Mouse (Mus musculus): ENCODE results near the gene Ostn. TPM values are rescaled to one million over a fixed set of nuclear protein-coding genes. Genes with fewer than 3 reads are reported as not detected.
"Not testable (repeated sequence)": the region's sequence is repeated elsewhere in the genome, so short reads cannot be mapped to it uniquely, and the experiment has no call there.

Gene Ostn
- not detected in 2 replicates for polyA plus RNA-seq (2014; fragmentation: Nextera tagmentation; extraction: Ambion mirVana)

- H3K27ac ChIP-seq (ENCODE audit: low read depth, low read length); DNase-seq (ENCODE audit: low spot score); H3K9me3 ChIP-seq (ENCODE audit: control insufficient read depth, low read length); H3K27me3 ChIP-seq (ENCODE audit: control insufficient read depth, insufficient read depth, low read length); ATAC-seq (ENCODE audit: low FRiP score); H3K4me3 ChIP-seq (ENCODE audit: low read depth, low read length); H3K4me2 ChIP-seq (replicated peaks; ENCODE audit: low read depth, low read length); H3K9ac ChIP-seq (ENCODE audit: low read depth, low read length); H3K36me3 ChIP-seq (ENCODE audit: control insufficient read depth, insufficient read depth, low read length); H3K4me1 ChIP-seq (replicated peaks; ENCODE audit: control insufficient read depth, insufficient read depth, low read length): not testable (repeated sequence)
- 79% methylated on average over 4 of the region's 4 CpGs for WGBS
Observed at GRCm38 (mm10) chr16:27307189-27307588, at the start of gene Ostn. Gene Ostn (plus strand): TSS chr16:27307489.

- H3K27me3 ChIP-seq (ENCODE audit: control insufficient read depth, insufficient read depth, low read length), result no peaks in the 10 kb centered on the region
- H3K9ac ChIP-seq (ENCODE audit: low read depth, low read length), result no peak overlapping the region
- 84% methylated on average over 4 of the region's 4 CpGs for WGBS
- H3K36me3 ChIP-seq (ENCODE audit: control insufficient read depth, insufficient read depth, low read length), result no peaks in the 10 kb centered on the region
- ATAC-seq (ENCODE audit: low FRiP score) (no peak), DNase-seq (ENCODE audit: low spot score) (no peak)
- H3K4me1 ChIP-seq (replicated peaks; ENCODE audit: control insufficient read depth, insufficient read depth, low read length), result no peaks in the 10 kb centered on the region
- H3K4me3 ChIP-seq (ENCODE audit: low read depth, low read length), result no peak overlapping the region
- no peak overlapping the region for H3K4me2 ChIP-seq (replicated peaks; ENCODE audit: low read depth, low read length)
- H3K9me3 ChIP-seq (ENCODE audit: control insufficient read depth, low read length), result no peaks in the 10 kb centered on the region
- no peak overlapping the region for H3K27ac ChIP-seq (ENCODE audit: low read depth, low read length)
Observed at GRCm38 (mm10) chr16:27268748-27269147, 38.5 kb upstream of the Ostn start.

DNA sequence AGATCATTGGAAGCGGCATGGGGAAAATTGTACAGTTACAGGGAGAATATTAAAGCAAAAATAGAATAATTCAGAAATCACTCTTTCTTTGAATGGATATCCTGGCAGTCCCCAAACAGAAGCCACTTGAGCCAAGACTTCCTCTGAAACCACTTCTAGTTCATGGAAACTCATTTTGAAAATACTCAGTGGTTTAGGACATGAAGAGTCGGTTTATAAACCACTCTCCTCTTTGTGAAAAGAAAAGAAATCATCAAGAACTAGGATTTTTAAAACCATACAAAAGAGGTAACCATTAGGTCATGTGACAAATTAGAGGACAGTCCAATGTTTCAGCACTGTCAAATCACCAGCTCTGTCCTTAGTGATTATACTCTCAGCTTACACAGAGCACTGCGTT is 19.9 kb upstream of the Ostn start:
- Histone ChIP-seq H3K36me3 (ENCODE audit: control insufficient read depth, insufficient read depth, low read length) (no peaks in the 10 kb centered on the region), H3K4me2 (replicated peaks; ENCODE audit: low read depth, low read length) (no peak overlapping the region), H3K4me1 (replicated peaks; ENCODE audit: control insufficient read depth, insufficient read depth, low read length) (no peaks in the 10 kb centered on the region), H3K9ac (ENCODE audit: low read depth, low read length) (no peak overlapping the region), H3K27me3 (ENCODE audit: control insufficient read depth, insufficient read depth, low read length) (no peaks in the 10 kb centered on the region), H3K9me3 (ENCODE audit: control insufficient read depth, low read length) (no peaks in the 10 kb centered on the region), H3K27ac (ENCODE audit: low read depth, low read length) (no peak overlapping the region), H3K4me3 (ENCODE audit: low read depth, low read length) (no peak overlapping the region)
- DNase-seq (ENCODE audit: low spot score), result no peak
- no peak for ATAC-seq (ENCODE audit: low FRiP score)
- WGBS, result 86% methylated on average over 3 of the region's 3 CpGs

- H3K27me3 ChIP-seq (ENCODE audit: control insufficient read depth, insufficient read depth, low read length), result no peaks in the 10 kb centered on the region
- 89% methylated on average over 3 of the region's 3 CpGs for WGBS
Observed at GRCm38 (mm10) chr16:27296508-27296907, 10.8 kb upstream of the Ostn start.

DNA sequence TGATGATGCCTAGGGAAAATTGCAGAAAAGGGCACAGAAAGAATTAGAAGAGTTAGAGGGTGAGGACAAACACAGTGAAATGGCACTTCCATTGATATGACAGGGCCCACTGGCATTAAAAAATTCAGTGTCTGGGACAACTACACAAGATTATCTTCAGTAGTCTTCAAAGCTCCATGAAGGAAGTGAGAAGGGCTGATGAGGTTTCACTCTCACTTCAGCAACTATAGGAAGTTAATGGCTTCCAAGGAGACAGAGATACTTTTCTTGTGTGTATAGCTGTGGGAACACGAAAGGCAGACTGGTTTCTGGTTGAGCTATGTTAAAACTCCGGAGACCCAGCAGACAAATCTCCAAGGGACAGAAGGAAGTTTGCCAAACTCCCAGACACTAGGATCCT is 10.4 kb upstream of the Ostn start:
- DNase-seq (ENCODE audit: low spot score) (no peak), ATAC-seq (ENCODE audit: low FRiP score) (no peak)
- no peak overlapping the region for H3K4me3 ChIP-seq (ENCODE audit: low read depth, low read length)
- H3K27ac ChIP-seq (ENCODE audit: low read depth, low read length), result no peak overlapping the region
- no peaks in the 10 kb centered on the region for H3K9me3 ChIP-seq (ENCODE audit: control insufficient read depth, low read length)
- H3K9ac ChIP-seq (ENCODE audit: low read depth, low read length), result no peak overlapping the region
- 83% methylated on average over 2 of the region's 2 CpGs for WGBS
- no peaks in the 10 kb centered on the region for H3K27me3 ChIP-seq (ENCODE audit: control insufficient read depth, insufficient read depth, low read length)
- no peak overlapping the region for H3K4me2 ChIP-seq (replicated peaks; ENCODE audit: low read depth, low read length)
- H3K4me1 ChIP-seq (replicated peaks; ENCODE audit: control insufficient read depth, insufficient read depth, low read length), result no peaks in the 10 kb centered on the region
- no peaks in the 10 kb centered on the region for H3K36me3 ChIP-seq (ENCODE audit: control insufficient read depth, insufficient read depth, low read length)

More at GRCm38 (mm10) chr16:27296508-27296907, 10.8 kb upstream of the Ostn start:
- no peaks in the 10 kb centered on the region for H3K4me1 ChIP-seq (replicated peaks; ENCODE audit: control insufficient read depth, insufficient read depth, low read length)
- H3K4me2 ChIP-seq (replicated peaks; ENCODE audit: low read depth, low read length), result no peak overlapping the region
- H3K4me3 ChIP-seq (ENCODE audit: low read depth, low read length), result no peak overlapping the region
- H3K27ac ChIP-seq (ENCODE audit: low read depth, low read length), result no peak overlapping the region
- H3K9ac ChIP-seq (ENCODE audit: low read depth, low read length), result no peak overlapping the region
- no peak for ATAC-seq (ENCODE audit: low FRiP score)
- DNase-seq (ENCODE audit: low spot score), result no peak
- no peaks in the 10 kb centered on the region for H3K9me3 ChIP-seq (ENCODE audit: control insufficient read depth, low read length)
- H3K36me3 ChIP-seq (ENCODE audit: control insufficient read depth, insufficient read depth, low read length), result no peaks in the 10 kb centered on the region

GRCm38 (mm10) chr16:27319099-27319498 is 11.8 kb downstream of the Ostn start:
- H3K36me3 ChIP-seq (ENCODE audit: control insufficient read depth, insufficient read depth, low read length), result no peaks in the 10 kb centered on the region
- H3K4me2 ChIP-seq (replicated peaks; ENCODE audit: low read depth, low read length), result no peak overlapping the region
- no peaks in the 10 kb centered on the region for H3K4me1 ChIP-seq (replicated peaks; ENCODE audit: control insufficient read depth, insufficient read depth, low read length)
- DNase-seq (ENCODE audit: low spot score) (no peak), ATAC-seq (ENCODE audit: low FRiP score) (no peak)
- H3K27me3 ChIP-seq (ENCODE audit: control insufficient read depth, insufficient read depth, low read length), result no peaks in the 10 kb centered on the region
- H3K27ac ChIP-seq (ENCODE audit: low read depth, low read length), result no peak overlapping the region
- no peaks in the 10 kb centered on the region for H3K9me3 ChIP-seq (ENCODE audit: control insufficient read depth, low read length)
- WGBS, result 90% methylated on average over 1 of the region's 1 CpGs
- H3K4me3 ChIP-seq (ENCODE audit: low read depth, low read length), result no peak overlapping the region
- no peak overlapping the region for H3K9ac ChIP-seq (ENCODE audit: low read depth, low read length)

GRCm38 (mm10) chr16:27322047-27322446 is 14.8 kb downstream of the Ostn start:
- DNase-seq (ENCODE audit: low spot score), result no peak
- Histone ChIP-seq H3K9ac (ENCODE audit: low read depth, low read length) (no peak overlapping the region), H3K4me2 (replicated peaks; ENCODE audit: low read depth, low read length) (no peak overlapping the region), H3K4me1 (replicated peaks; ENCODE audit: control insufficient read depth, insufficient read depth, low read length) (no peaks in the 10 kb centered on the region), H3K9me3 (ENCODE audit: control insufficient read depth, low read length) (no peaks in the 10 kb centered on the region), H3K27ac (ENCODE audit: low read depth, low read length) (no peak overlapping the region), H3K27me3 (ENCODE audit: control insufficient read depth, insufficient read depth, low read length) (no peaks in the 10 kb centered on the region), H3K36me3 (ENCODE audit: control insufficient read depth, insufficient read depth, low read length) (no peaks in the 10 kb centered on the region), H3K4me3 (ENCODE audit: low read depth, low read length) (no peak overlapping the region)
- ATAC-seq (ENCODE audit: low FRiP score), result no peak

DNA sequence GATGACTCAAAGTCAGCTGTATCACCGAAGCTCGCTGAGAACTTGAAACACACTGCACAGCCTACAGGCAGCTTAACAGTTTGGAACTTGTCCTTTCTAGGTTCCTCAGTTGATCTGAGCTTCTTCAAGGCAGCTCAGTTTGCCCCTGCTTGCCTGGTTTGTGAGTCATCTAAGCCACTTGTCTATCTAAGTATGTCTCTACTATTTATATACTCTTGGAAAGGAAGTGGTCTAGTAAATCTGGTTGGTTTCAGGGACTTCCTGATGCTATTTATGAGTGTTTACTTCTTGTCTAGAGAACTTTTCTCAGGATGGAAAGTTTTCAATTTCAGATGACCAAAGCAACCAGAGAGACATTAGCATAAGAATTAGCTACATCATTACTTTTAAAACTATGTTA is 19.2 kb downstream of the Ostn start:
- DNase-seq (ENCODE audit: low spot score), result no peak
- Histone ChIP-seq H3K4me1 (replicated peaks; ENCODE audit: control insufficient read depth, insufficient read depth, low read length) (no peaks in the 10 kb centered on the region), H3K9me3 (ENCODE audit: control insufficient read depth, low read length) (no peaks in the 10 kb centered on the region), H3K4me2 (replicated peaks; ENCODE audit: low read depth, low read length) (no peak overlapping the region), H3K4me3 (ENCODE audit: low read depth, low read length) (no peak overlapping the region), H3K27me3 (ENCODE audit: control insufficient read depth, insufficient read depth, low read length) (no peaks in the 10 kb centered on the region), H3K9ac (ENCODE audit: low read depth, low read length) (no peak overlapping the region), H3K36me3 (ENCODE audit: control insufficient read depth, insufficient read depth, low read length) (no peaks in the 10 kb centered on the region), H3K27ac (ENCODE audit: low read depth, low read length) (no peak overlapping the region)
- no peak for ATAC-seq (ENCODE audit: low FRiP score)
- 98% methylated on average over 2 of the region's 2 CpGs for WGBS

DNA sequence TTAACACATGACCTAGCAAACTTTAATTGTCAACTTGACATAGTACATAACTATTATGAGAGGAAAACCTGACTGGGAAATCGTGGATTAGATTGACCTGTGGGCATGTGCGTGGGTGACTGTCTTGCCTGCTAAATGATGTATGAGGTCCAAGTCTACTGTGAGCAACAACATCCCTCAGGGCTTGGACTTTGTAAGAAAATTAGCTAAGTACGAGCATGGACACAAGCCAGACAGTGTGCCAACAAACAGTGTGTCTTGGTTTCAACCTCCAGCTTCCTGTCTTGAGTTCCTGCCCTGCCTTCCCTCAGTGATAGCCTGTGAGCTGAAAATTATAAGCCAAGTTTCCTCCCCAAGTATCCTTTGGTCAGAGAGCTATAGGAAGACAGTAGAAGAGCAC is 40.2 kb downstream of the Ostn start:
- Histone ChIP-seq H3K4me2 (replicated peaks; ENCODE audit: low read depth, low read length) (no peak overlapping the region), H3K36me3 (ENCODE audit: control insufficient read depth, insufficient read depth, low read length) (no peaks in the 10 kb centered on the region), H3K4me1 (replicated peaks; ENCODE audit: control insufficient read depth, insufficient read depth, low read length) (no peaks in the 10 kb centered on the region), H3K9ac (ENCODE audit: low read depth, low read length) (no peak overlapping the region), H3K9me3 (ENCODE audit: control insufficient read depth, low read length) (no peaks in the 10 kb centered on the region), H3K4me3 (ENCODE audit: low read depth, low read length) (no peak overlapping the region), H3K27ac (ENCODE audit: low read depth, low read length) (no peak overlapping the region), H3K27me3 (ENCODE audit: control insufficient read depth, insufficient read depth, low read length) (no peaks in the 10 kb centered on the region)
- DNase-seq (ENCODE audit: low spot score) (no peak), ATAC-seq (ENCODE audit: low FRiP score) (no peak)
- WGBS, result 83% methylated on average over 3 of the region's 3 CpGs

Data from hindbrain, embryonic 11.5 days (tissue).